In the genomic region with DNA sequence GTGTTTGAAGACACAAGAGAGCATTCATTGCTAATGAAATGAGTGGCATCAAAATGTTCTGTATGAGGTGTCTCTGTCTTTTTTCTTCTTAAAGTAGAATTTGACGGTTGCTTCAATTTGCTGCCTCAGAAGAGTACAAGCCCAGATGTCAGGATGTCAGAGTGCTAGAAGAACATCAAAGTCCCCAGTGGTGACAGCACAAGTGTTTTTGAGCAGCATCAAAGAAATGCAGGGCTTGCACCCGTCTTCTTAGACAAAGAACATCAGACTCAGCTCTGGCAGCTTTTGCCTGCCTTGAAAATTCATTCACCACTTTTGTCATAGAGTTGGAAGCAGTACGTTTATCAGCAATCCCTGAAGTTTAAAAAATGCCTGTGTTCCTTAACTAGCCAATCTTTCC, we compare ENCODE assay signal across 21 mouse cellular contexts. TPM values are rescaled to one million over a fixed set of nuclear protein-coding genes. Genes with fewer than 3 reads are reported as not detected.
"Had no signal": no experiment of that assay in that cellular context is flagged by ENCODE, and none has a peak within 500 bp of the region (broad histone marks: within the 10 kb centered on the region; RNA-seq: fewer than 3 reads in every experiment).

No protein-coding gene starts in this region.

- H3K4me2 ChIP-seq: limb, embryonic 13.5 days; liver, embryonic 15.5 days; midbrain, embryonic 15.5 days; neural tube, embryonic 15.5 days had no signal

- H3K27me3 ChIP-seq: limb, embryonic 13.5 days; liver, embryonic 15.5 days; midbrain, embryonic 15.5 days; neural tube, embryonic 15.5 days had no signal

- ATAC-seq: inflammation-experienced regulatory T-cells, adult 6 months; intestine, postnatal 0 days; midbrain, embryonic 15.5 days had no signal

- DNase-seq: kidney, adult 8-10 months; kidney, postnatal 25 days; left cerebral cortex, postnatal 4 days; lung, adult 2 months; lung, postnatal 10 days; lung, postnatal 4 days; right cerebral cortex, adult 18-20 months; right cerebral cortex, postnatal 25 days had no signal

- H3K9ac ChIP-seq: limb, embryonic 13.5 days; liver, embryonic 15.5 days; midbrain, embryonic 15.5 days; neural tube, embryonic 15.5 days had no signal

- H3K4me1 ChIP-seq: limb, embryonic 13.5 days; liver, embryonic 15.5 days; midbrain, embryonic 10.5 days; midbrain, embryonic 15.5 days; neural tube, embryonic 15.5 days had no signal

- H3K27ac ChIP-seq: layer of hippocampus, adult 2 months; limb, embryonic 13.5 days; liver, embryonic 15.5 days; midbrain, embryonic 10.5 days; midbrain, embryonic 15.5 days; neural tube, embryonic 15.5 days had no signal

- H3K9me3 ChIP-seq: limb, embryonic 13.5 days; liver, embryonic 15.5 days; midbrain, embryonic 10.5 days; midbrain, embryonic 15.5 days; neural tube, embryonic 15.5 days had no signal

- H3K36me3 ChIP-seq: limb, embryonic 13.5 days; liver, embryonic 15.5 days; midbrain, embryonic 10.5 days; midbrain, embryonic 15.5 days; neural tube, embryonic 15.5 days had no signal

- H3K4me3 ChIP-seq: layer of hippocampus, adult 2 months; limb, embryonic 13.5 days; liver, embryonic 15.5 days; midbrain, embryonic 10.5 days; midbrain, embryonic 15.5 days; neural tube, embryonic 15.5 days had no signal

RNA-seq across cellular contexts. Expression of a gene that starts 44.5 kb away (rescaled TPM):
- polyA plus RNA-seq: inflammation-experienced regulatory T-cells, adult 6 months; intestine, postnatal 0 days; kidney, embryonic 16.5 days; limb, embryonic 13.5 days; liver, adult 2 months; liver, embryonic 15.5 days; lung, adult 2 months; midbrain, embryonic 10.5 days; midbrain, embryonic 15.5 days; neural tube, embryonic 11.5 days; neural tube, embryonic 15.5 days; small intestine, adult 2 months; stomach, embryonic 16.5 days had no signal
